Mouse (Mus musculus): Measurements from ENCODE around the gene Lpp.

Gene Lpp

DNA sequence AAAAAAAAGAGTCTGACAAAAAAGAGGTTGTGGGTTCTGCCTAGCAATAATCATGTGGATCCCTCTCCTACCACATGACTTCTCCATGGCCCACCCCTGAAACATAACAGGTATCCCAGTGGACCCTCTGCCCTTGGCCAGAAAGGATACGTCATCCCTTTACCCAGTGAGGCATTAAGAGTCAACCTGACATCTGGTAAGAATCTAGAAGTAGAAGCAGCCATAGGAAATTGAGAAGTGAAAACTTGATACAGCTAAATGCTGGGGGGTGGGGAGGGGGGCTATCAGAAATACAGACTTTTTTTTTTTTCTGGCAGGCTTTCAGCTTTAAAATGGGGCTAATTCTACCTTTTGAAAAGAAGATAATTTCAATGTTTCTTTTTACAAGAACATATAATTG is 445.7 kb downstream of the Lpp start:
- in situ Hi-C loops (cut with MboI; ENCODE audit: low pct_unique_long_range_greater_than_20kb in 1 of 2, low sequenced_read_pairs in 2 of 2, unreplicated experiment in 1 of 2): loop anchor here in 1 of 2 experiments (10.0 kb wide), 1 partner anchor 226 kb away; no protein-coding TSS in a partner anchor

DNA sequence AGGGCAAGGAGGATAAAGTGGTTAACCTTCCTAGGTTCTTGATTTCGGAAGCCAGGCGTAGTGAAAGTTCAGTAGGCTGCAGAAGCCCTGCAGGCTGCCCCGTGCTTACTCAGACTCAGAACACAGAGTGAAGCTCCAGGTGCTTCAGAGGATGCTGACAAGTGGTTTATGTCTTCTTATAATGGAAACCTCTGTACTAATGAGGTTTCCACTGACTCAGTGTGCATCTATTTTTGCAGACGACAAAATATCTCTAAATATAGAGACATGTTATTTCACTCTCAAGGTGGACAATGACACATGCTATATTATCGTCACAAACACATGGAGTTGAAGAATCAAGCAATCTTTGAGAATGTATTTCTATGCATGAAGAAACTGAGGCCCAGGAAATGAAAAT is 446.8 kb downstream of the Lpp start:
- in situ Hi-C loops (cut with MboI; ENCODE audit: low pct_unique_long_range_greater_than_20kb in 1 of 2, low sequenced_read_pairs in 2 of 2, unreplicated experiment in 1 of 2): no loop called here

DNA sequence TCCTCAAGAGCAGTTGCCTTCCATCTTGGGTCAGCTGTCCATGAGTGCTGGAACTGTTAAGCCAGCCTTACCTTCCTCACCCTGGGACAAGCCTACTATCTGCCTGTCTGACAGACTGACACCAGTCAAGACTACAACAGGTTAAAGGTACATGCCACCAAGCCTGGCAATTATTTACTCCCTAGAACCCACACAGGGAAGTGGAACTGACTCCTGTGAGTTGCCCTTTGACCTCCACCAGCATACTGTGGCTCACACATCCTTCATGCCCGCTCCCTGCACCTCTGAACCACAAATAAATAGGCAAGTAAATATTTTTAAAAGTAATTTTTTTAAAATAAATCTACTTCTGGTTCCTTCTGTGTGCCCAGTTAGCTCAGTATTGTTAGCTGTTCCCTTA is 452.8 kb downstream of the Lpp start:
- in situ Hi-C loops (cut with MboI; ENCODE audit: low pct_unique_long_range_greater_than_20kb in 1 of 2, low sequenced_read_pairs in 2 of 2, unreplicated experiment in 1 of 2): no loop called here

DNA sequence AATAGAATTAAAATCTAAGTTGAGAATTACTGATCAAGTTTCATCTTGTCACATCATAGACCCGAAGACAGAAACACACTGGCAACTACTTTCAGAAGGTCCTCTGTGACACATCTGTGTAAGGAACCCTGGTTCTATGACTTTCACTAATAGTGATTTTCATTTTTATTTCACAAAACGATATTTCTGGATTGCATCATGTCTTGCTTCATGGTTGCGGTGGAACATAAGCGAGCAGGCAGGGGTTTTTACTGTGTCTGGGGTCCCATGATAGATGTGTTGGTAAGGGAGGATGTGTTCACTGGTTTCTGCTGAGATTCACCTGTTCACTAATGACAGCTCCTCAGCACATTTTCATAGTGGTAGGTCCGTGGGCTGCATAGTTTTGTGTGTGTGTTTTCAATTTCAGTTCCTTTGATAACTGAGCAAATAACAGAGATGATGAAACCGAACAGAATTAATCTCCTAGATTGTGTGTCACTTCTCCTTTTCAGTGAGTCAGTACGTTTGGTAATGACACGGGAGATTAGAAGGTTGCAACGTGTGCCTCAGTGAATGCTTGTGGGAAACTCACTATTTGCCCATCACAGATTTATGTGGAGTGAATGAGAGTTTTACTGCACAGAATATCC is 466.3 kb downstream of the Lpp start:
- in situ Hi-C loops (cut with MboI; ENCODE audit: low pct_unique_long_range_greater_than_20kb in 1 of 2, low sequenced_read_pairs in 2 of 2, unreplicated experiment in 1 of 2): no loop called here

DNA sequence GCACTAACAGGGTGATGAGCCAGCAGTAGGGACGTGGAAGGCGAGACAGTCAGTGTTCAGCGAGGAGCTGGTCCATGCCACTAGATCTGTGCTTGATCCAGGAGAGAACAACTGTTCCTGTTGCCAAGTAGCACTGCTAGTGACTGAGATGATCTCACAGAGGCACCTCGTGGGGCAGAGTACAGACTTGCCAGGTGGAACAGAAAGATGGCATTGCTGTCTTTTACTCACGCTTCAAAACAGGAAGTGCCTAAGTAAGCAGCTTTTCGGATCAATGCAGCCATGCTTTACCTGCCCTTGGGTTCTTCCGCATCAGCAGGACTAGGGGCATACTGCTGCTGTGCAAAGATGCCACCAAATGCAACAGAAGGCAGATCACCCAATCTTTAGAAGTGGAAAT is 467.1 kb downstream of the Lpp start:
- in situ Hi-C loops (cut with MboI; ENCODE audit: low pct_unique_long_range_greater_than_20kb in 1 of 2, low sequenced_read_pairs in 2 of 2, unreplicated experiment in 1 of 2): no loop called here

DNA sequence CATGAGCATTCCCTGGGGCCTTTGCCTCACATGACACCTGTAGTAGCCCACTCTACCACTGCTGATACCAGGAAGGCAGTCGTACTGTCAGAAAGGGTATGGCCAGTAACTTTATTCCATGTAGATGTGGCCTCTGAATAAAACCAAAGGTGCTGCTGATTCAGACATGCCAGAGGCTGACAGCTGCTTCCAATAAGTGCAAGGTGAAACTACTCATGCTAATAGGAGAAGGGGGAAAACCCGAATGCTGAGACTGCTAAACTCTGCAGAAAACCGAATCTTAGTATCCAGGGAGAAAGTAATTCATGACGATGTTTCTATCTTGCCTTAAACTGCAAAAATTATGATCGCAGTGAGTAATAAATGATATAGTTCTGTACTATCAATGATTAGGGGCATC is 468.1 kb downstream of the Lpp start:
- in situ Hi-C loops (cut with MboI; ENCODE audit: low pct_unique_long_range_greater_than_20kb in 1 of 2, low sequenced_read_pairs in 2 of 2, unreplicated experiment in 1 of 2): no loop called here

DNA sequence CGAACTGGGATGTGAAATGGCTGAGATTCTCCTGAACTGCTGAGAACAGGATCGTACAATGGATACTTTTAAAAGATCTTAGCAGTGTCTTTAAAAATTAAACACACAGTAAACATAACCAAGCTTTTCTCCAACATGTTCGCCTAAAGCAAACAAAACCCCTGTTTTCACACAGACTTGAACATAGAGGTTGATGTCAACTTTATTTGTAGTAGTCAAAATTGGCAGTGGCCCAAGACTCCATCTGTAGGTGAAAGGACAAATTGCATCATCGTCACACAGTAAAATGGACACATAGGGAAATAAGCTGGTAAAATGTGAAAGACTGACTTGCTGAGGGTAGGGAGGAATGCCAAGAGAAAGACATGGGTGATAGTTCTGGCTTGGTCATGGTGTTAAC is 480.9 kb downstream of the Lpp start:
- in situ Hi-C loops (cut with MboI; ENCODE audit: low pct_unique_long_range_greater_than_20kb in 1 of 2, low sequenced_read_pairs in 2 of 2, unreplicated experiment in 1 of 2): no loop called here

DNA sequence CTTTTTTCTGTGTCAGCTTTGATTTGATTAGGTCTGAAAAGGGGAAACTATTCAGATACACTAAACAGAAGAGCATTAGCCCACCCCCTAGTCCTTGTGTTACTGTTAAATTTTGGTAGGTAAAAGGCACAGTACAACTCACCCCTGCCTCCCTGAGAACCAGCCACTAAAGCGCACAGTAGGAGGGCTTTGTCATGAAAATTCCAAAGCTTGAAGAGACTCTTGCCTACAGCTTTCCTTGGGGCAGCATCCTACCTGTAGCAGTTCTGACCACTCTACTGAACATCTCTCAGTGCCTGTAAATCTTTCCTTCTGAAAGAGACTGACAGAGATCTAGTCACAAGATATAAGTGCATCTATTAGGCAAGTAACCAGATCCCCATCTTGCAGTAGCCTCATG is 482.4 kb downstream of the Lpp start:
- in situ Hi-C loops (cut with MboI; ENCODE audit: low pct_unique_long_range_greater_than_20kb in 1 of 2, low sequenced_read_pairs in 2 of 2, unreplicated experiment in 1 of 2): no loop called here

DNA sequence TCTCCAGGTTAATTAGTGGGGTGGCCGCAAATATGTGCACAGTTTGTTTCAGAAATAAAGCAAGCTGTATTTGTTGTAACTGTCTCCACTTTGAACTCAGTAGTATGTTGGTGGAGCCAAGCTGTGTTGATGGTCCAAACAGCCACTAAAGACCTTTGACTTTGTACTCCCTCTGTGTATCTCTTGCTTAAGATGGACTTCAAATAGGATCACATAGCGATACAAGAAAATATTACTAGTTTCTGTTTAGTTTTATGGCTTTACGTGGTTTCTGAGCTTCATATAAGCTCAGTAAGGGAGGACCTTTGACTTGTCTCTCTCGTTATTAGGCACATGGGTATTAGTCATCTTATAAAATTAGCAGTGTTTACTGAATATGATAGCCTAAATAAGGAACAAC is 485.7 kb downstream of the Lpp start:
- in situ Hi-C loops (cut with MboI; ENCODE audit: low pct_unique_long_range_greater_than_20kb in 1 of 2, low sequenced_read_pairs in 2 of 2, unreplicated experiment in 1 of 2): no loop called here

DNA sequence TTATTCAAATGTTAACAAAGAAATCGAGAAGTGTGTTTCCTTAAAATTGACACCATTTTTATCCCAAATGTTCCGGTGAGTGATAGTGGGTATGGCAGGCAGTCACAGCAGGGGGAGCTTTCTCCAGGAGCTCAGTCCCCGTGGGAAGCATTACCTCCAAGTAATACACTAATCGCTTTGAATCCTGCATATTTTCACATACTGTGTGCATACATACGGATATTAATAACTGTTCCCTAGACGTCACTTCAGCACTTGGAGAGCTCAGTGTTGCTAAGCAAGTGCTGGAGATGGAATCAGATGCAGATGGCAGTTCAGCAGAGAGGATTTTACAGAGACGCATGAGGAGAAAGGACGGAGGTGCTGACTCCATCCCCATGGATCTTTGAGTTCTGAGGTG is 487.4 kb downstream of the Lpp start:
- in situ Hi-C loops (cut with MboI; ENCODE audit: low pct_unique_long_range_greater_than_20kb in 1 of 2, low sequenced_read_pairs in 2 of 2, unreplicated experiment in 1 of 2): loop anchor here in 1 of 2 experiments (10.0 kb wide), 1 partner anchor 184 kb away; no protein-coding TSS in a partner anchor

DNA sequence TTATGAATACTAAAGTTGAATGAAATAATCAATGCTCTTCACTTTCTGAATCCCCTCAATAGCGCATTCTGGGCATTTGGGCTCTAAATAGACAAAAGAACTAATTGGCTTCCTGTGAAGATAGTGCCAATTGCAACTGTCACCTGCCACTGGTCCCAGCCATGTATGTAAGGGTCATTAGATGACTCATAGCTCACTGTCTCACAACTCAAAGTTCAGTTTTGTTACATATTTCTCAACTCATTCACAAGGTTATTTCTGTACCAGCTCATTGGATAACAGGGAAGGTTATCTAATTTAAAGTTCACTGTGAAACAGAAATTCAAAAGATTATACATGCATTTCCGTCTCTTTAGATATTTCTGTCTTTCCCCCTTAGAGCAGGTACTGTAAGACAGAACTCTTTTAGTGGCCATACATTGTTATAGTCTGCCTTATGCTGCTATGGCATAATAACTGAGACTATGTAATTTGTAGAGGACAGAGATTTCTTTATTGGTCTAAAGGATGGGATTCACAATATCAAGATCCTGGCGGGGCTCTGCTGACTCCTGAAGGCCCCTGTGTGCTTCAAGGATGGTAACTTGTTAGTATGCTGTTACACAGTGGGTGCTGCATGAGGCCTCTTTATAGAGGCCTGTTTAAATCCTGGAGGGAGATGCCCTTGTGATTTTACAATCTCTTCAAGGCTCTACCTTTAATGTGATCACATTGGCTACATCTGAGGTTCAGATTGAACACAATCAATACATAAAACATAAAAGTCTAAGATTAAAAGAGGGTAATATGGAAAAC is 488.9 kb downstream of the Lpp start:
- in situ Hi-C loops (cut with MboI; ENCODE audit: low pct_unique_long_range_greater_than_20kb in 1 of 2, low sequenced_read_pairs in 2 of 2, unreplicated experiment in 1 of 2): loop anchor here in 1 of 2 experiments (10.0 kb wide), 1 partner anchor 183 kb away; no protein-coding TSS in a partner anchor

DNA sequence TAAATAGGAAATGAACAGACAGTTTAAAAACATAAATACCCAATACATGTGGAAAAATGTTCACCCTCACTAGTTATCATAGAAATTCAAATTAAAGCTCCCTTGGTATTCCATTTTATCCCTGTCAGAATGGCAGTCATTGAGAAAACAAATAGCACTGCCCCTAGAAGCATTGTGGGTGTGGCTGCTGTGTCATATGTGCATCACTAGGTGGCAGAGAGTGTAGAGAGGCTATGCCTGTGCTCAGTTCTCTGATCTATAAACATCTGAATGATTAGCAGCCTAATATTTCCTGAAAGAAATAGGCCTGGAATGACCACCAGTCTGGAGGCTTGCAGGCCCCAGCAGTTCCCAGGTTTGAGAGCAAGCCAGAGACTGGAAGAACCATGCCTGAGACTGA is 490.7 kb downstream of the Lpp start:
- in situ Hi-C loops (cut with MboI; ENCODE audit: low pct_unique_long_range_greater_than_20kb in 1 of 2, low sequenced_read_pairs in 2 of 2, unreplicated experiment in 1 of 2): loop anchor here in 1 of 2 experiments (10.0 kb wide), 1 partner anchor 181 kb away; no protein-coding TSS in a partner anchor

DNA sequence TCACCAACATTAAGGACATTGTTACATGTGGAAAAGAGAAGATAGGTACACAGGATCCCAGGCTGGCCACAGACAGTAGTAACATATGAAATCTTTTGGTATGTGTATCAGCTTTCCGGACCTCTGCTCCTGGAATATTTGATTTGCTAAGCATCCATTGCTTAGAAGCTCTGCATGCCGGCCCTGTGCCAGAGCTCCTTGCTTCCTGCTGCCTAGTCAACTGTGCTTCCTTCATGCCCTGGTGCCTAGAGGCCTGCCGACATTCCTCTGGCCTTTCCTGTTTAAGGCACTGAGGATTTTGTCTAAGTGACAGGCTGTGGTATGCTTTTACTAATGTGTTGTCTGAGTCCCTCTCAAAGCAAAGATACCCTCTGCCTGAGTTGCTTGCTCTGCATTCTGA is 493.0 kb downstream of the Lpp start:
- in situ Hi-C loops (cut with MboI; ENCODE audit: low pct_unique_long_range_greater_than_20kb in 1 of 2, low sequenced_read_pairs in 2 of 2, unreplicated experiment in 1 of 2): loop anchor here in 1 of 2 experiments (10.0 kb wide), 1 partner anchor 178 kb away; no protein-coding TSS in a partner anchor

DNA sequence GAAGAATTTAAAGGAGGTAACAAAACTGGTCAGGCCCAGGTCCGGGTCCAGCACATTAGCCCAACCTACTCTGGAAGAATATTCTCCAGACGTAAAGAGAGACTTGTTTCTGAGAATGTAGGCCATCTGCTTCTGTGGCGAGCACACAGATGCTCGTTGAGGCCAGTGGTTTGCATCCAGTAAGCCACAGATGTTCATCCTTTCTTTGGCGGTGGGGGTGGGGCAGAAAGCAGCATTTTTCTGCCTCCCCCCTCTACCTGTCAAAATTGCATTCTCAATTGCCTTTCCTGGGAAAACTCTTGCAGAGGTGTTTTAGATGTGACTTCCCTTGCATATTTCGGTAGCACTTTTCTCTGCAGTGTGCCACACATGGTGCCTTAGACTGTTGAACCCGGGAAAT is 493.6 kb downstream of the Lpp start:
- in situ Hi-C loops (cut with MboI; ENCODE audit: low pct_unique_long_range_greater_than_20kb in 1 of 2, low sequenced_read_pairs in 2 of 2, unreplicated experiment in 1 of 2): loop anchor here in 1 of 2 experiments (10.0 kb wide), 1 partner anchor 178 kb away; no protein-coding TSS in a partner anchor

DNA sequence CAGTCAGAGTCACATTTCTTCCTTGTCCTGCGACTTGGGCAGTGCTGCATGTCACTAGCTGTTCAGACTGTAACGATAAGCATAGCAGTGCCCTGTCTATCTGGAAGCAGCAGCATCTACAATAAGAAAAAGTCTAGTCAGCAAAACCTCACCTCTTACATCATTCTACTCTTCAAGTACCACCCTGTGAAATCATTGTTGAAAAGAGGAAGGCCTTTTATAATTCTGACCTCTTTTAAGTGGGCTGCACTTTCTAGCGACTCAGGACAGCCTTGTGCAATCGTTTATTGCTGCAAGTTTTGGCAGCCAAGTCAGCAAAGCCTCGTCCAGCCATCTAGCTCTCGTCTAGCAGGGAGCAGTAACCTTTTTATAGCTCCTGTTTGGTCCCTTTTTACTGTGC is 498.1 kb downstream of the Lpp start:
- in situ Hi-C loops (cut with MboI; ENCODE audit: low pct_unique_long_range_greater_than_20kb in 1 of 2, low sequenced_read_pairs in 2 of 2, unreplicated experiment in 1 of 2): no loop called here

DNA sequence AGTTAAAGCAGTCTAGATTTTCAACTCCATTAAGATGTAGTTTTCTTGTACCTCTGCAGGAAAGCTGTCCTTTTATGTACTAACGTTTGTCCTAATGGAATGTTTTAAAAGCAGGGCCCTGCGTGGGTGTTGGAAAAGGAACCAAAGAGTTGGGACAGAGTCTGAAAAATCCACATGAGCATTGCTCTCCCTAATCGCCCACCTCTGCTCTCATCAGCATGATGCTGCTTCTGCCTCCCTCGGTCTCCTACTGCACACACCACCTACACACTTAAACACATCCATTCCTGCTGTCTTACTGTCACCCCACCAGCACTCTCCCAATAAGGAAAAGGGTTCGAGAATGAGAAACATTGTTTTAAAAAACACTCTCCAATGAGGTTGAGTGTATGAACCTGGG is 501.9 kb downstream of the Lpp start:
- in situ Hi-C loops (cut with MboI; ENCODE audit: low pct_unique_long_range_greater_than_20kb in 1 of 2, low sequenced_read_pairs in 2 of 2, unreplicated experiment in 1 of 2): no loop called here

DNA sequence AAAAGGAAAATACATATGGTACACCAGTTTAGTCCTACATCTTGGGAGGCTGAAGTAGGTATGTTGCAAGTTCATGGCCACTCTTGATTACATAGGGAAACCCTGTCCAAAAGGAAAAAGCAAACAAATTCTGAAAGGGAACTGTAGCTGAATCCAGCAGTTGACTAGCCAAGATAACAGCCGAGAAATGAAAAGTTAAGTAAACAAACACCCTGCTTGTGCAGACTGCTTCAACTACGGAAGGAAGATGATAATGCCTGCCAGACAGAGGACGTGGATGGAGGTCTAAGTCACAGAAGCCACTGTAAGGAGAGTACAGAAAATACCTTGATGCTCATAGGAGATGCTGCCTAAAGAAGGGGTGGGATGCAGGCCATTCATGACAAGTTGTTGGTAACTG is 504.3 kb downstream of the Lpp start:
- in situ Hi-C loops (cut with MboI; ENCODE audit: low pct_unique_long_range_greater_than_20kb in 1 of 2, low sequenced_read_pairs in 2 of 2, unreplicated experiment in 1 of 2): no loop called here

DNA sequence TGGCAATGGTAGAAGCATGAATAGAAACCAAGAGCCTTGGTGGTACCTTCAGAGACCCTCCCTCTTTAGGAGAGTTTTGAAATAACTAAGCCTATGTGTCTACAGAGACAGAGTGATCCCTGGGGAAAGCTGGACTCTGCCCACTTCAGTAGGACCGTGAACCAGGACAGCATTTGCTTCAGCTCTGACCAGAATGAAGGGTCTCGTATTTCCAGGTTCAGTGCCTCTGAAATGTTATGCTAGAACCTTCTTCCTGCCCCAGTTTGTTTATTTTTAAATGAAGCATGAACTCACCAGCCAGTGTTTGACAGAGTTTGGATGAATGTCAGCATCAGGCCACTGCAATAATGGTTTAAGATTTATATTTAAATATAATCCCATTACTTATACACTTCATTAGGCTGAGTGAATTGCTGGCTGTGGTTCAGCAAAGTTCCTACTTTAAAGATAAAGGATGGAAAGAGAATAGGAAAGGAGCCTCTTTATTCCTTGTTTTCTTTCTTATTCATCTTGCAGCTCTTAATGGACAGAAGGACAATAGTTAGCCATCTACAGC is 507.0 kb downstream of the Lpp start:
- in situ Hi-C loops (cut with MboI; ENCODE audit: low pct_unique_long_range_greater_than_20kb in 1 of 2, low sequenced_read_pairs in 2 of 2, unreplicated experiment in 1 of 2): no loop called here

DNA sequence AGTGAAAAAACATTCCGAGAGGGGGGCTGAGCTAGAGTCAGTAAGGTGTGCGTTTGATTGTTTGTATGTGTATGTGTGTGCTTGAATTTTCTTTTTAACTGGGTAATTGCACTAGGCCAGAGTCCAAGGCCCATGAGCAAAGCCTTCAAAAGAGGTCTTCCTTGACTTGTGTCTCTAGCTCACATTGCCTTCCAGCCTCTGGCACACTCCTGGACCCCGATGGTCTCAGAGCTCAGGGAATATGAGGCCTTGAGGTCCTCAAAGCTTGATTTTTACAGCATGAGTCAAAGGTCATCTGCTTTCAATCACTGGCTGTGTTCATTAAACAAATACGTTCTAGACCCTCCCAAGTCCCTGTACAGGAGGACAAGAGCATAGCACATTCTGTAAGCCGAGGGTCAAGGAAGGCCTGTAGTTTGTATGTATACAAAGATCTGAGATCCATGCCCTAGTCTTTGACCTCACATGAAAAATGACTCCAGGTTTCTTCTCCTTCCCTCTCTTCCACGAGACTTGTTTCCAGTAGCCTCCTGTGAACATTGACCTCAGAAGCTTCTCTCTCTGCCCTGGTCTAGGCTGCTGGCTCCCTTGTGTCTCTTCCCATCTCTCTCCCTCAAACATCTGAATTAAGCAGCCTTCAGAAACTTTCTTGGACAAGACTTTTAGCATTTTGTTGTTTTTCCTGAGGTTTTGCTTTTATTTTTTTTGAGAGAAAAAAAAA is 508.0 kb downstream of the Lpp start:
- in situ Hi-C loops (cut with MboI; ENCODE audit: low pct_unique_long_range_greater_than_20kb in 1 of 2, low sequenced_read_pairs in 2 of 2, unreplicated experiment in 1 of 2): no loop called here
